Mouse (Mus musculus): ENCODE results near the gene Exosc7. TPM values are rescaled to one million over a fixed set of nuclear protein-coding genes. Genes with fewer than 3 reads are reported as not detected.

Exosc7 gene
- 40.4 and 41.3 TPM in 2 replicates for polyA plus RNA-seq (2012; rRNA removed)

GRCm38 (mm10) chr9:123112805-123113521 lies at the start of gene Exosc7, which contains the start of gene Zdhhc3:
TSS of gene Exosc7 (plus strand) at chr9:123113215.
TSS of gene Zdhhc3 (minus strand) at chr9:123113205.
- TF ChIP-seq POLR2A (IDR thresholded peaks at IDR 0.05; ENCODE audit: control insufficient read depth, extremely low read depth, insufficient read depth, low read length, poor library complexity) = peak; percentile 83
- TF ChIP-seq CTCF (IDR thresholded peaks at IDR 0.05; ENCODE audit: borderline replicate concordance, control insufficient read depth, extremely low read depth, insufficient read depth, low read length, poor library complexity) = no peak; the same call in 1 of the 2 replicates
- H3K27ac ChIP-seq (ENCODE audit: control insufficient read depth, insufficient read depth, low read length) = no peak within 1 kb of the TSS
- H3K4me1 ChIP-seq (replicated peaks; ENCODE audit: control insufficient read depth, insufficient read depth, low read length) = peaks cover 10% of the 10 kb centered on the region
- no peaks in the 10 kb centered on the region for H3K36me3 ChIP-seq (ENCODE audit: control insufficient read depth, insufficient read depth, low read length)
- under 1% methylated on average over 79 of the region's 79 CpGs for WGBS
- peak; percentile 81 for DNase-seq
- H3K4me3 ChIP-seq (ENCODE audit: control insufficient read depth, insufficient read depth, low read length) = peak within 1 kb of the TSS; percentile 96
- H3K27me3 ChIP-seq (ENCODE audit: control insufficient read depth, insufficient read depth, low read length) = no peaks in the 10 kb centered on the region

GRCm38 (mm10) chr9:123079149-123079548 lies 33.9 kb upstream of the Exosc7 start:
- TF ChIP-seq POLR2A (IDR thresholded peaks at IDR 0.05; ENCODE audit: control insufficient read depth, extremely low read depth, insufficient read depth, low read length, poor library complexity) = no peak
- TF ChIP-seq CTCF (IDR thresholded peaks at IDR 0.05; ENCODE audit: borderline replicate concordance, control insufficient read depth, extremely low read depth, insufficient read depth, low read length, poor library complexity) = no peak
- Histone ChIP-seq H3K36me3 (ENCODE audit: control insufficient read depth, insufficient read depth, low read length) (peaks cover 19% of the 10 kb centered on the region), H3K27ac (ENCODE audit: control insufficient read depth, insufficient read depth, low read length) (no peak overlapping the region), H3K27me3 (ENCODE audit: control insufficient read depth, insufficient read depth, low read length) (no peaks in the 10 kb centered on the region), H3K4me1 (replicated peaks; ENCODE audit: control insufficient read depth, insufficient read depth, low read length) (no peaks in the 10 kb centered on the region), H3K4me3 (ENCODE audit: control insufficient read depth, insufficient read depth, low read length) (no peak overlapping the region)
- DNase-seq = no peak
- WGBS = 97% methylated on average over 5 of the region's 5 CpGs

- Histone ChIP-seq H3K27me3 (ENCODE audit: control insufficient read depth, insufficient read depth, low read length) (no peaks in the 10 kb centered on the region), H3K36me3 (ENCODE audit: control insufficient read depth, insufficient read depth, low read length) (peaks cover 21% of the 10 kb centered on the region), H3K4me3 (ENCODE audit: control insufficient read depth, insufficient read depth, low read length) (no peak overlapping the region), H3K27ac (ENCODE audit: control insufficient read depth, insufficient read depth, low read length) (no peak overlapping the region), H3K4me1 (replicated peaks; ENCODE audit: control insufficient read depth, insufficient read depth, low read length) (no peaks in the 10 kb centered on the region)
- 94% methylated on average over 7 of the region's 7 CpGs for WGBS
- no peak for DNase-seq
- TF ChIP-seq POLR2A (IDR thresholded peaks at IDR 0.05; ENCODE audit: control insufficient read depth, extremely low read depth, insufficient read depth, low read length, poor library complexity) = no peak
- no peak for TF ChIP-seq CTCF (IDR thresholded peaks at IDR 0.05; ENCODE audit: borderline replicate concordance, control insufficient read depth, extremely low read depth, insufficient read depth, low read length, poor library complexity)
Observed at GRCm38 (mm10) chr9:123080355-123080754, 32.7 kb upstream of the Exosc7 start.

- no peak overlapping the region for H3K27ac ChIP-seq (ENCODE audit: control insufficient read depth, insufficient read depth, low read length)
- WGBS = 94% methylated on average over 1 of the region's 1 CpGs
- no peak overlapping the region for H3K4me3 ChIP-seq (ENCODE audit: control insufficient read depth, insufficient read depth, low read length)
- TF ChIP-seq CTCF (IDR thresholded peaks at IDR 0.05; ENCODE audit: borderline replicate concordance, control insufficient read depth, extremely low read depth, insufficient read depth, low read length, poor library complexity) = no peak
- no peak for TF ChIP-seq POLR2A (IDR thresholded peaks at IDR 0.05; ENCODE audit: control insufficient read depth, extremely low read depth, insufficient read depth, low read length, poor library complexity)
- no peak for DNase-seq
- no peaks in the 10 kb centered on the region for H3K27me3 ChIP-seq (ENCODE audit: control insufficient read depth, insufficient read depth, low read length)
- peaks cover 19% of the 10 kb centered on the region for H3K36me3 ChIP-seq (ENCODE audit: control insufficient read depth, insufficient read depth, low read length)
- no peaks in the 10 kb centered on the region for H3K4me1 ChIP-seq (replicated peaks; ENCODE audit: control insufficient read depth, insufficient read depth, low read length)
Observed at GRCm38 (mm10) chr9:123080796-123081195, 32.2 kb upstream of the Exosc7 start.

- H3K27ac ChIP-seq (ENCODE audit: control insufficient read depth, insufficient read depth, low read length) = no peak overlapping the region
- H3K36me3 ChIP-seq (ENCODE audit: control insufficient read depth, insufficient read depth, low read length) = peaks cover 14% of the 10 kb centered on the region
- peaks cover 4% of the 10 kb centered on the region; the same call in 1 of the 2 replicates for H3K4me1 ChIP-seq (replicated peaks; ENCODE audit: control insufficient read depth, insufficient read depth, low read length)
- WGBS = 51% methylated on average over 1 of the region's 1 CpGs
- H3K4me3 ChIP-seq (ENCODE audit: control insufficient read depth, insufficient read depth, low read length) = no peak overlapping the region
- DNase-seq = no peak
- TF ChIP-seq CTCF (IDR thresholded peaks at IDR 0.05; ENCODE audit: borderline replicate concordance, control insufficient read depth, extremely low read depth, insufficient read depth, low read length, poor library complexity) (no peak), POLR2A (IDR thresholded peaks at IDR 0.05; ENCODE audit: control insufficient read depth, extremely low read depth, insufficient read depth, low read length, poor library complexity) (no peak)
- H3K27me3 ChIP-seq (ENCODE audit: control insufficient read depth, insufficient read depth, low read length) = no peaks in the 10 kb centered on the region
Observed at GRCm38 (mm10) chr9:123085373-123085772, 27.6 kb upstream of the Exosc7 start.

- WGBS = 9% methylated on average over 3 of the region's 3 CpGs
- TF ChIP-seq CTCF (IDR thresholded peaks at IDR 0.05; ENCODE audit: borderline replicate concordance, control insufficient read depth, extremely low read depth, insufficient read depth, low read length, poor library complexity) = no peak
- TF ChIP-seq POLR2A (IDR thresholded peaks at IDR 0.05; ENCODE audit: control insufficient read depth, extremely low read depth, insufficient read depth, low read length, poor library complexity) = no peak
- Histone ChIP-seq H3K27ac (ENCODE audit: control insufficient read depth, insufficient read depth, low read length) (peak overlapping the region; percentile 67; the same call in 1 of the 2 replicates), H3K27me3 (ENCODE audit: control insufficient read depth, insufficient read depth, low read length) (no peaks in the 10 kb centered on the region), H3K4me3 (ENCODE audit: control insufficient read depth, insufficient read depth, low read length) (no peak overlapping the region), H3K4me1 (replicated peaks; ENCODE audit: control insufficient read depth, insufficient read depth, low read length) (peaks cover 4% of the 10 kb centered on the region; the same call in 1 of the 2 replicates), H3K36me3 (ENCODE audit: control insufficient read depth, insufficient read depth, low read length) (peaks cover 14% of the 10 kb centered on the region)
- DNase-seq = no peak
Observed at GRCm38 (mm10) chr9:123087558-123087957, 25.5 kb upstream of the Exosc7 start.

Measured in thymus, adult 2 months (tissue).